Mouse (Mus musculus) testis, postnatal 14 days (tissue): Measurements from ENCODE around the gene Sept9.
A peak's percentile ranks its signal among the peaks of the same experiment; 100 is the strongest.
"Not testable (repeated sequence)": the region's sequence is repeated elsewhere in the genome, so short reads cannot be mapped to it uniquely, and the experiment has no call there.

Experiments
- DNase-seq: peaks from one replicate; pipeline ENCODE4 v3.0.0; 2021; ENCODE audit warnings: low spot score

Sept9 gene

GRCm38 (mm10) chr11:117326867-117327600 lies 127.6 kb downstream of the Sept9 start:
- no peak for DNase-seq

- DNase-seq: no peak
Observed at GRCm38 (mm10) chr11:117327633-117328032, 128.2 kb downstream of the Sept9 start.

GRCm38 (mm10) chr11:117330076-117330950 lies 130.9 kb downstream of the Sept9 start:
- DNase-seq: no peak

- no peak for DNase-seq
Observed at GRCm38 (mm10) chr11:117330951-117331254, 131.4 kb downstream of the Sept9 start.

- no peak for DNase-seq
Observed at GRCm38 (mm10) chr11:117331361-117332241, 132.1 kb downstream of the Sept9 start.

- DNase-seq: peak; percentile 76
Observed at GRCm38 (mm10) chr11:117332242-117333149, 133.0 kb downstream of the Sept9 start.

GRCm38 (mm10) chr11:117333150-117333715 lies 133.8 kb downstream of the Sept9 start:
- no peak for DNase-seq

- DNase-seq: no peak
Observed at GRCm38 (mm10) chr11:117334101-117334500, 134.6 kb downstream of the Sept9 start.

- DNase-seq: no peak
Observed at GRCm38 (mm10) chr11:117335146-117335545, 135.7 kb downstream of the Sept9 start.

GRCm38 (mm10) chr11:117336081-117336788 lies 136.8 kb downstream of the Sept9 start:
- no peak for DNase-seq

GRCm38 (mm10) chr11:117337749-117338148 lies 138.3 kb downstream of the Sept9 start:
- DNase-seq: no peak

- DNase-seq: no peak
Observed at GRCm38 (mm10) chr11:117338503-117338902, 139.0 kb downstream of the Sept9 start.

- no peak for DNase-seq
Observed at GRCm38 (mm10) chr11:117339050-117339449, 139.6 kb downstream of the Sept9 start.

- DNase-seq: no peak
Observed at GRCm38 (mm10) chr11:117341218-117341617, 141.8 kb downstream of the Sept9 start.

GRCm38 (mm10) chr11:117342076-117342475 lies 142.6 kb downstream of the Sept9 start:
- no peak for DNase-seq

GRCm38 (mm10) chr11:117342490-117342889 lies 143.0 kb downstream of the Sept9 start:
- DNase-seq: not testable (repeated sequence)

GRCm38 (mm10) chr11:117343800-117344199 lies 144.3 kb downstream of the Sept9 start:
- no peak for DNase-seq

GRCm38 (mm10) chr11:117344339-117345021 lies 145.0 kb downstream of the Sept9 start:
- no peak for DNase-seq

- DNase-seq: peak; percentile 53
Observed at GRCm38 (mm10) chr11:117345022-117345765, 145.7 kb downstream of the Sept9 start.
